Mouse (Mus musculus): ENCODE data around the gene Abcg2. TPM values are rescaled to one million over a fixed set of nuclear protein-coding genes. Genes with fewer than 3 reads are reported as not detected.
"Not testable (repeated sequence)": the region's sequence is repeated elsewhere in the genome, so short reads cannot be mapped to it uniquely, and the experiment has no call there.

Abcg2 gene
- 30.0 and 35.5 TPM in 2 replicates for polyA plus RNA-seq (2015; fragmentation: Nextera tagmentation; extraction: Ambion mirVana)

DNA sequence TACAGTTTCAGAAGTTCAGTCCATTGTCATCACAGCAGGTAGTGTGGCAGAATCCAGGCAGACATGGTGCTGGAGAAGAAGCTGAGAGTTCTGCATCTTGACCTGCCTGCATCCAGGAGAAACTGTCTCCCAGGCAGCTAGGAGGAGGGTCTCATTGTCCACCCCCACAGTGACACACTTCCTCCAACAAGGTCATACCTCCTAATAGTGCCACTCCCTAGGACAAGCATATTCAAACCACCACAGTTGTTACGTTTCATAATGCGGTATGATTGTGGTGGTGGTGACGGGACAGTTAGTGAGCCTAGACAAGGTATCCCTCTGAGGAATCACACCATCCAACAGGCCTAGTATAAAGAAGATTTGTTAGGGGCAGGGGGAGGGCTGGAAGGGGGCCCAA is at the start of gene Abcg2:
Gene Abcg2, plus strand, starts transcription at position 301 of the 400 bp plus-strand sequence.
- H3K4me3 ChIP-seq (ENCODE audit: low read depth, low read length); ATAC-seq; H3K9ac ChIP-seq (ENCODE audit: low read depth, low read length); H3K4me1 ChIP-seq (ENCODE audit: control insufficient read depth, insufficient read depth, low read length); H3K36me3 ChIP-seq (ENCODE audit: control insufficient read depth, insufficient read depth, low read length); H3K4me2 ChIP-seq (ENCODE audit: low read length); H3K9me3 ChIP-seq (replicated peaks; ENCODE audit: control insufficient read depth, low read length, poor library complexity, severe bottlenecking); H3K27me3 ChIP-seq (ENCODE audit: control insufficient read depth, insufficient read depth, low read depth, low read length); H3K27ac ChIP-seq (ENCODE audit: low read length): not testable (repeated sequence)
- 93% methylated on average over 3 of the region's 3 CpGs for WGBS

DNA sequence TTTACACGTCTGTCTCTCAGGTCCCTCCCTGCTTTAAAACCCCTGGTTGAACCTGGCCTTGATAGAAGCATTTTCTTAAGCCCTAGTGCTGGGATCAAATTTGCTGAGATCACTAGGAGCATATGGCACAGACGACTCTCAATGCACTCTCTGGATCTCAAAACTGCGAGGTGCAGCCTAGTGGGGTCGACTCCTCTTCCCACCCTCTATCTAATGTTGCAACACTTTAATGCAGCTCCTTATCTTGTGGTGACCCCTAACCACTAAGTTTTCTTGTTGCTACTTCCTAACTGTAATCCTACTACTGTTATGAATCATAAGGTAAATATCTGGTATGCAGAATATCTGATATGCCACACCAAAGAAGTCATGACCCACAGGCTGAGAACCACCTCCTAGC is 44.1 kb upstream of the Abcg2 start:
- not testable (repeated sequence) for H3K9me3 ChIP-seq (replicated peaks; ENCODE audit: control insufficient read depth, low read length, poor library complexity, severe bottlenecking); H3K4me1 ChIP-seq (ENCODE audit: control insufficient read depth, insufficient read depth, low read length); ATAC-seq; H3K9ac ChIP-seq (ENCODE audit: low read depth, low read length); H3K27me3 ChIP-seq (ENCODE audit: control insufficient read depth, insufficient read depth, low read depth, low read length); H3K27ac ChIP-seq (ENCODE audit: low read length); H3K4me2 ChIP-seq (ENCODE audit: low read length); H3K4me3 ChIP-seq (ENCODE audit: low read depth, low read length); H3K36me3 ChIP-seq (ENCODE audit: control insufficient read depth, insufficient read depth, low read length)
- 76% methylated on average over 4 of the region's 4 CpGs for WGBS

DNA sequence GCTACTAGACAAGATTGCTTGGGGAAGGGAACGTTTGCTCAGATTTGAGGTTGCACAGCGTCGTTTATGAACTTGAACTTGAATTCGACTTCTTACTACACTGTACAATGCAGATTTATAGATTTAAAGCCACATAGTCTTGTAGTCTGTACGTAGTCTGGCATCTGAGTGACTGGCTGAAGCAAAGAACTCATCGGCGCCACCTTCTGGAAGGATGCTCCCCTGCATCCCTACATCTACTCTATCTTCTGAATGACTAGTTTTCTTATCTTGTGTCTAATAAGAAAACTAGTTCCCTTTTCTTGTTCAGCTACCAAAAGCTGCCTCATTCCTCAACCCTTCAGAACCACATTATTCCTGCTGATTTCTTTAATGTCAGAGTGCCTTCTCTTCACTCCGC is 41.5 kb upstream of the Abcg2 start:
- H3K27ac ChIP-seq (ENCODE audit: low read length); ATAC-seq; H3K36me3 ChIP-seq (ENCODE audit: control insufficient read depth, insufficient read depth, low read length); H3K27me3 ChIP-seq (ENCODE audit: control insufficient read depth, insufficient read depth, low read depth, low read length); H3K4me2 ChIP-seq (ENCODE audit: low read length); H3K4me1 ChIP-seq (ENCODE audit: control insufficient read depth, insufficient read depth, low read length); H3K4me3 ChIP-seq (ENCODE audit: low read depth, low read length); H3K9ac ChIP-seq (ENCODE audit: low read depth, low read length); H3K9me3 ChIP-seq (replicated peaks; ENCODE audit: control insufficient read depth, low read length, poor library complexity, severe bottlenecking): not testable (repeated sequence)
- WGBS, result 61% methylated on average over 8 of the region's 8 CpGs

DNA sequence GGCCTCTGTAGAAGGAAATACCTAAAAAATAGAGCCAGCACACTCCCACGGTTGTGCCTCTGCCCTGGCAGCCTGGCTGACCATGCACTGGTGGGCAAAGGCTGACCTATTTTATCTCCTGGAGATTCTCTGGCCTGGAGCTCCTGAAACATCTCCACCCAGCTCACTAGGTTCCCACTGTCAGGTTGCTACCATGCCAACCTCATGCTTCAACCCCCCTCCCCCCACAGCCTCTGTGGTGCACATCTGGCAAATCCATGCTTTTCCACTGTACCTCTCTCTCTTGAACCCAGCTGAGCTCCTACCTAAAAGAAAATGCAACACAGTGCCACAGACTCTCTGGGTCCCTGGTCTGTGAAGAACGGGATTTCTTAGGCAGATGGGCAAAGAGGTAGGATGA is 39.4 kb upstream of the Abcg2 start:
- H3K4me2 ChIP-seq (ENCODE audit: low read length); H3K27ac ChIP-seq (ENCODE audit: low read length); H3K9ac ChIP-seq (ENCODE audit: low read depth, low read length); H3K4me3 ChIP-seq (ENCODE audit: low read depth, low read length); H3K36me3 ChIP-seq (ENCODE audit: control insufficient read depth, insufficient read depth, low read length); H3K4me1 ChIP-seq (ENCODE audit: control insufficient read depth, insufficient read depth, low read length); H3K27me3 ChIP-seq (ENCODE audit: control insufficient read depth, insufficient read depth, low read depth, low read length); H3K9me3 ChIP-seq (replicated peaks; ENCODE audit: control insufficient read depth, low read length, poor library complexity, severe bottlenecking); ATAC-seq: not testable (repeated sequence)
- whole genome bisulfite sequencing, result 45% methylated on average over 2 of the region's 2 CpGs

DNA sequence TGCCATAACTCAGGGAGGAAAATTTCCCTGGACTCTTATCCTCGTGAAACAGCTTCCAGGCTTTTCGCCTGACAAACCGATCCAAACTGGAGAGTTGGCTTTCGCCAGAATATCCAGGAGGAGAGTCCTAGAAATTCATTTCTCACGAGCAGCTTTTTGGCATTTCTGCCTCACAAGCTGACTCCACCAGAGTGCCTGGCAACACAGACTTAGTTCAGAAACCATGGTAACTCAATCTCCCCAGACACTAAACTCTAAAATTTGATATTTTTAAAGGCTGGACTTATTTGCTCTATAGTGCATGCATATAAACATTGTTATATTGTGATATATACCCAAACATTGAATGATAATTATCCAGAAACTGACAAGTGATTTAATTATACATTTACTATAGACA is 38.3 kb upstream of the Abcg2 start:
- H3K36me3 ChIP-seq (ENCODE audit: control insufficient read depth, insufficient read depth, low read length); ATAC-seq: not testable (repeated sequence)

DNA sequence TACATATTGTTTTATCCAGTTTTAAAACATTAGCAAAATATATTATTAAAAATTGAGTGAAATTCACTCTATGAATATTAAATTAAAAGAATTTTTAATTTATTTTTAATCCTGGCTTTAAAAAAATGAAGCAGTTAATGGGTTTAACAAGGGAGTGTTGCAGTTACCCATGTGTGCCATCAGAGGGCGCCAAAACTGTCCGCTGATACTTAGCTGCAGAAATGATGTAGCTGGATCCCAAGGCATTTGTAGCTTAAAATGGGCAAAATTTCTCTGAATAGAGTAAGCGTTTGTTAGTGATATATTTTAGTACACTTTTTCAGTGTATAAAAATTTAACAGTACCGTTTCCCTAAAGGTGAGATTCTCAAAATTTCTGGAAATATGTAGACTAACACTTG is 37.5 kb upstream of the Abcg2 start:
- H3K9me3 ChIP-seq (replicated peaks; ENCODE audit: control insufficient read depth, low read length, poor library complexity, severe bottlenecking), result no peaks in the 10 kb centered on the region
- H3K36me3 ChIP-seq (ENCODE audit: control insufficient read depth, insufficient read depth, low read length), result no peaks in the 10 kb centered on the region
- H3K9ac ChIP-seq (ENCODE audit: low read depth, low read length), result no peak overlapping the region
- no peak for ATAC-seq
- H3K27me3 ChIP-seq (ENCODE audit: control insufficient read depth, insufficient read depth, low read depth, low read length), result no peaks in the 10 kb centered on the region
- no peak overlapping the region for H3K27ac ChIP-seq (ENCODE audit: low read length)
- no peaks in the 10 kb centered on the region for H3K4me1 ChIP-seq (ENCODE audit: control insufficient read depth, insufficient read depth, low read length)
- WGBS, result 5% methylated on average over 4 of the region's 4 CpGs
- no peak overlapping the region for H3K4me2 ChIP-seq (ENCODE audit: low read length)
- H3K4me3 ChIP-seq (ENCODE audit: low read depth, low read length), result no peak overlapping the region

More for the DNA sequence above, 38.3 kb upstream of the Abcg2 start:
- not testable (repeated sequence) for H3K4me1 ChIP-seq (ENCODE audit: control insufficient read depth, insufficient read depth, low read length); H3K9me3 ChIP-seq (replicated peaks; ENCODE audit: control insufficient read depth, low read length, poor library complexity, severe bottlenecking); H3K27ac ChIP-seq (ENCODE audit: low read length); H3K4me3 ChIP-seq (ENCODE audit: low read depth, low read length); H3K4me2 ChIP-seq (ENCODE audit: low read length); H3K9ac ChIP-seq (ENCODE audit: low read depth, low read length); H3K27me3 ChIP-seq (ENCODE audit: control insufficient read depth, insufficient read depth, low read depth, low read length)
- WGBS, result 67% methylated on average over 5 of the region's 5 CpGs

DNA sequence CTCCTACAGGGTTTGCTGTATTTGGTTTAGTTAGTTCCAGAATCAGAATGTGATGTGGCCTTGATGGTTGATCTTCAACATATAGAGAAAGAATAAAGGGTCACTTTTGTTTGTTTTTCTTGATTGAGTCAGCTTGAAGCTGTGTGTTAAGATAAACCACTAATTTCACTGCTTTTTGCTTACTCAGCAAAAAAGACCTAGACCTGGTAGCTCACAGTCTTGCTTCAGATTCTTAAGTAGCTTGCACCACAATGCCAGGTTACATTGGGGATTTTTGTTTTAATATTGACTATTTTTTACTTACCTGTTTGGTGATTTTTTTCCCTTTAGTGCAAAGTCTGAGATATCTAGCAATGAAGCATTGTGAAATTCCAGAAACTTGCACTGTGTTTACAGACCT is 30.5 kb upstream of the Abcg2 start:
- not testable (repeated sequence) for H3K9me3 ChIP-seq (replicated peaks; ENCODE audit: control insufficient read depth, low read length, poor library complexity, severe bottlenecking); H3K4me3 ChIP-seq (ENCODE audit: low read depth, low read length); ATAC-seq; H3K27ac ChIP-seq (ENCODE audit: low read length); H3K9ac ChIP-seq (ENCODE audit: low read depth, low read length); H3K4me2 ChIP-seq (ENCODE audit: low read length); H3K36me3 ChIP-seq (ENCODE audit: control insufficient read depth, insufficient read depth, low read length); H3K4me1 ChIP-seq (ENCODE audit: control insufficient read depth, insufficient read depth, low read length); H3K27me3 ChIP-seq (ENCODE audit: control insufficient read depth, insufficient read depth, low read depth, low read length)

DNA sequence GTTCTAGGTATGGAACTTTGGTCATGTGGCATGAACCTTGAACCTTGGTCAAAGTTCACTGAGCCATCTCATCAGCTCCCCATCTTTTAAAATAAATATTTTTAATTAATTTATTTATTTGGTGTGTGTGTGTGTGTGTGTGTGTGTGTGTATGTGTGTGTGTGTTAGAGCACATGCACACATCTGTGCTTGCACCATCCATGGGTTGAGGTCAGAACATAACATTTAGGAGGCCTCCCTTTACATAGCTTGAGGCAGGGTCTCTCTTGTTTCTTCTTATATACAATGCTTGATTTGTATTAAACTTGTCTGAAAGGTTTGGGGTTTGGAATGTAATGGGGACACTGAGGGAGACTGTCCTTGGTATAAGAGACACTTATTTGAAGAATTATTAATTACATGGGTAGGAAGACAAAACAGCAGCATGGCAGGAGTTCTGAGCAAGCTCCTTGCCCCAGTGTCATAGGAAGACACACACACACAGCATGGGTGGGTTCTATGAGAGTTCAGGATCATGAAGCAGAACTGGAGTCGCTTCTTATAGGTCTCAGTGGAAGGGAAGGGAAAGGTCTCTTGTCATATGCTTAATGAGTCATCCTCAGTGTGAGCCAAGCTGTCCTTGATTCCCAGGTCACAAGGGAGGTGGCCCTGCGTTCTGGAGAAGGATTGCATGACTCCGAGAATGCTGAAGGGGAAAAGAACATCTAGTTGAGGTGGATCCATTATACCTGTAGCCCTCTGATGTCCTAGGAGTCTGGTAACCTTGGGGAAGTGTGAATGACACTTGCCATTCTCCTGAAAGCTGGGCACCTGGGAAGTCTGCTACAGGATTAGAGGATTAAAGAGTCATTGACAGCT is 9.9 kb downstream of the Abcg2 start:
- not testable (repeated sequence) for H3K4me3 ChIP-seq (ENCODE audit: low read depth, low read length); ATAC-seq
- WGBS, result 51% methylated on average over 3 of the region's 3 CpGs

DNA sequence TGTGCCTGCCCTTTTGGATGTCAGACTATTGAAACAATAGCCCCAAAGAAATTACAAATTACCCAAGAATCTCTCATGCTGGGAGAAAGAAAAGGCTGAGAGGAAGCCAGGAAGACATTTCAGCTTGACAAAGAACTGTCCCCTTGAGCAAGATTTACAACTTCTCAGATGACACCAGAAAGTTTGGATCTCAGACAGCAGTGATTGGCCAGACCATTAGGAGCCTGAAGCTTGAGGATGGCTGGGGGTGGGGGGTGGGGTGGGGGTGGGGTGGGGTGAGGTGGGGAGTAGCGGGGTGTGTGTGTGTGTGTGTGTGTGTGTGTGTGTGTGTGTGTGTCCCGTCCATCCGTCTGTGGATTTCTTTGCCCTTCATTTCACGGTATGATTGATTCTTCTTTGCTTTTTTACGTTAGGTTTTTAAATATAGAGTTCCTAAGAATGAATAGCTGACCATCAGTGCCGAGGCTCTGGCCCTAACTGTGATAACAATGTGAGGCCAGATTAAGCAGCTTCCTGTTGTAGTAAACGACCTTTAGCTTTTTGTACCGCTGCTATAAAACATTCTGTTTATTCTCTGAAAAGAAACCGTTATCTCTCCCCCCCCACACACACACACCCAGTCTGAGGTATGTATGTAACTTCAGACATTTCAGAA is 11.4 kb downstream of the Abcg2 start:
- not testable (repeated sequence) for H3K9me3 ChIP-seq (replicated peaks; ENCODE audit: control insufficient read depth, low read length, poor library complexity, severe bottlenecking); H3K4me1 ChIP-seq (ENCODE audit: control insufficient read depth, insufficient read depth, low read length); H3K27me3 ChIP-seq (ENCODE audit: control insufficient read depth, insufficient read depth, low read depth, low read length); H3K27ac ChIP-seq (ENCODE audit: low read length); H3K36me3 ChIP-seq (ENCODE audit: control insufficient read depth, insufficient read depth, low read length)
- Histone ChIP-seq H3K4me3 (ENCODE audit: low read depth, low read length) (peak overlapping the region; percentile 25), H3K4me2 (ENCODE audit: low read length) (peak overlapping the region; percentile 39), H3K9ac (ENCODE audit: low read depth, low read length) (peak overlapping the region; percentile 57; the same call in 1 of the 2 replicates)
- peak; percentile 75 for ATAC-seq
- 2% methylated on average over 8 of the region's 9 CpGs for WGBS

More for the DNA sequence above, 9.9 kb downstream of the Abcg2 start:
- H3K27me3 ChIP-seq (ENCODE audit: control insufficient read depth, insufficient read depth, low read depth, low read length); H3K9me3 ChIP-seq (replicated peaks; ENCODE audit: control insufficient read depth, low read length, poor library complexity, severe bottlenecking); H3K27ac ChIP-seq (ENCODE audit: low read length); H3K4me2 ChIP-seq (ENCODE audit: low read length); H3K36me3 ChIP-seq (ENCODE audit: control insufficient read depth, insufficient read depth, low read length); H3K4me1 ChIP-seq (ENCODE audit: control insufficient read depth, insufficient read depth, low read length); H3K9ac ChIP-seq (ENCODE audit: low read depth, low read length): not testable (repeated sequence)
